Comparison of ENCODE assay signal across 9 mouse cellular contexts in genomic region chr3:89511400-89511799, GRCm38 (mm10). TPM values are rescaled to one million over a fixed set of nuclear protein-coding genes. Genes with fewer than 3 reads are reported as not detected.
DNase-seq lines count a peak whose midpoint lies in the region; ATAC-seq lines count a peak whose summit lies in the region.
"Had no signal": no experiment of that assay in that cellular context is flagged by ENCODE, and none has a peak within 500 bp of the region (broad histone marks: within the 10 kb centered on the region; RNA-seq: fewer than 3 reads in every experiment).

No protein-coding gene starts in this region.

- H3K27me3 ChIP-seq in heart, embryonic 14.5 days (ENCODE audit: control insufficient read depth, insufficient read depth, low read length): peaks cover 49% of the 10 kb centered on the region
- H3K27me3 ChIP-seq in embryonic facial prominence, embryonic 10.5 days (replicated peaks; ENCODE audit: low read depth, poor library complexity, severe bottlenecking): peaks cover 44% of the 10 kb centered on the region
- peaks cover 23% of the 10 kb centered on the region for H3K27me3 ChIP-seq in hindbrain, embryonic 12.5 days
- no peaks in the 10 kb centered on the region for H3K27me3 ChIP-seq in midbrain, embryonic 16.5 days (ENCODE audit: control insufficient read depth, insufficient read depth, low read depth, low read length)

- H3K9ac ChIP-seq in heart, embryonic 14.5 days (ENCODE audit: low read length): 0 out of 2 replicates have a peak overlapping the region, but pooled peaks have one; percentile 12
- no peak overlapping the region for H3K9ac ChIP-seq in hindbrain, embryonic 12.5 days
- peak overlapping the region; percentile 16; the same call in 1 of the 2 replicates for H3K9ac ChIP-seq in midbrain, embryonic 16.5 days (ENCODE audit: low read depth, low read length)

- intact Hi-C loops in heart, postnatal 25 days (cut with DNase I): loop anchor here (5.0 kb wide), 1 partner anchor 261 kb away; the partner anchor contains the start of gene Ube2q1

- H3K9me3 ChIP-seq in heart, embryonic 14.5 days (ENCODE audit: control insufficient read depth, low read length): peaks cover 2% of the 10 kb centered on the region
- peaks cover 2% of the 10 kb centered on the region for H3K9me3 ChIP-seq in embryonic facial prominence, embryonic 10.5 days
- 0 out of 2 replicates have a peak, but pooled peaks cover 1% of the 10 kb centered on the region for H3K9me3 ChIP-seq in hindbrain, embryonic 12.5 days (replicated peaks)
- no peaks in the 10 kb centered on the region; the same call in 1 of the 2 replicates for H3K9me3 ChIP-seq in midbrain, embryonic 16.5 days (replicated peaks; ENCODE audit: control insufficient read depth, low read length, poor library complexity, severe bottlenecking)

- no peak overlapping the region for H3K27ac ChIP-seq in heart, embryonic 14.5 days (replicated peaks in 1 of 2; ENCODE audit: control insufficient read depth in 1 of 2, insufficient read depth in 1 of 2, low read depth in 2 of 2, low read length in 2 of 2)
- no peak overlapping the region for H3K27ac ChIP-seq in embryonic facial prominence, embryonic 10.5 days (replicated peaks)
- no peak overlapping the region; the same call in 1 of the 2 replicates for H3K27ac ChIP-seq in hindbrain, embryonic 12.5 days
- peak overlapping the region; percentile 63 for H3K27ac ChIP-seq in midbrain, embryonic 16.5 days (ENCODE audit: low read length)
- H3K27ac ChIP-seq: heart, adult 2 months had no signal

- no peaks in the 10 kb centered on the region for H3K36me3 ChIP-seq in heart, embryonic 14.5 days (ENCODE audit: control insufficient read depth, insufficient read depth, low read length)
- no peaks in the 10 kb centered on the region for H3K36me3 ChIP-seq in embryonic facial prominence, embryonic 10.5 days (replicated peaks)
- H3K36me3 ChIP-seq in hindbrain, embryonic 12.5 days: no peaks in the 10 kb centered on the region
- H3K36me3 ChIP-seq in midbrain, embryonic 16.5 days (ENCODE audit: control insufficient read depth, insufficient read depth, low read length): no peaks in the 10 kb centered on the region

- 25% methylated on average over 15 of the region's 15 CpGs for WGBS in heart, embryonic 14.5 days
- WGBS in embryonic facial prominence, embryonic 10.5 days: 19% methylated on average over 15 of the region's 15 CpGs
- WGBS in hindbrain, embryonic 12.5 days: 18% methylated on average over 15 of the region's 15 CpGs
- 3% methylated on average over 15 of the region's 15 CpGs for WGBS in midbrain, embryonic 16.5 days

- H3K4me2 ChIP-seq in heart, embryonic 14.5 days (ENCODE audit: low read length): peak overlapping the region; percentile 54
- H3K4me2 ChIP-seq in hindbrain, embryonic 12.5 days (replicated peaks): peak overlapping the region; percentile 43
- H3K4me2 ChIP-seq in midbrain, embryonic 16.5 days (ENCODE audit: low read length): peak overlapping the region; percentile 36

- 0 out of 4 replicates have a peak overlapping the region, but pooled peaks of 1 of the 2 experiments have one; percentile 14 for H3K4me3 ChIP-seq in heart, embryonic 14.5 days (ENCODE audit: control insufficient read depth in 1 of 2, insufficient read depth in 1 of 2, low read depth in 1 of 2, low read length in 2 of 2)
- peak overlapping the region; percentile 8; the same call in 1 of the 2 replicates for H3K4me3 ChIP-seq in embryonic facial prominence, embryonic 10.5 days
- 0 out of 2 replicates have a peak overlapping the region, but pooled peaks have one; percentile 5 for H3K4me3 ChIP-seq in hindbrain, embryonic 12.5 days
- no peak overlapping the region for H3K4me3 ChIP-seq in midbrain, embryonic 16.5 days (ENCODE audit: low read depth, low read length)
- H3K4me3 ChIP-seq: heart, adult 2 months had no signal

- ATAC-seq in heart, embryonic 14.5 days (ENCODE audit: insufficient number of reproducible peaks, insufficient read depth, low FRiP score, low read depth): no peak
- ATAC-seq in hindbrain, embryonic 12.5 days (ENCODE audit: low FRiP score): peak; percentile 67
- ATAC-seq in midbrain, embryonic 16.5 days: peak; percentile 85
- no peak for ATAC-seq in CD4-positive, CD25-positive, alpha-beta regulatory T cell, adult 4 months

- no peak for DNase-seq in heart, postnatal 25 days (ENCODE audit: low spot score)
- peak; percentile 38 for DNase-seq in embryonic facial prominence, embryonic 10.5 days (ENCODE audit: low spot score)
- DNase-seq in left cerebral cortex, adult 8-10 months (ENCODE audit: low spot score in 2 of 2): no peak
- no peak for DNase-seq in adrenal gland, postnatal 10 days
- DNase-seq: heart, adult 2 months had no signal

- peaks cover 0 to 2% of the 10 kb centered on the region in 2 experiments; a peak in 1 of 4 replicates for H3K4me1 ChIP-seq in heart, embryonic 14.5 days (ENCODE audit: control insufficient read depth in 2 of 2, insufficient read depth in 2 of 2, low read length in 2 of 2)
- peaks cover 41% of the 10 kb centered on the region for H3K4me1 ChIP-seq in embryonic facial prominence, embryonic 10.5 days
- peaks cover 18% of the 10 kb centered on the region for H3K4me1 ChIP-seq in hindbrain, embryonic 12.5 days
- H3K4me1 ChIP-seq in midbrain, embryonic 16.5 days (ENCODE audit: control insufficient read depth, insufficient read depth, low read length): peaks cover 9% of the 10 kb centered on the region; the same call in 1 of the 2 replicates

RNA-seq across cellular contexts. Expression of gene Kcnn3, which starts 8.6 kb away (rescaled TPM):
- polyA plus RNA-seq in heart, embryonic 14.5 days (2014; fragmentation: Nextera tagmentation; extraction: Ambion mirVana): 2.4 and 3.1 TPM in 2 replicates
- total RNA-seq in heart, postnatal 25 days (2021): 1 to 10 TPM; 2.3 to 2.8 TPM
- 0.62 and 0.88 TPM in 2 replicates for polyA plus RNA-seq in embryonic facial prominence, embryonic 10.5 days (2016; fragmentation: Nextera tagmentation; extraction: Ambion mirVana)
- polyA plus RNA-seq in hindbrain, embryonic 12.5 days (2016; fragmentation: Nextera tagmentation; extraction: Ambion mirVana): 4.0 and 4.2 TPM in 2 replicates
- 9.2 and 10.0 TPM in 2 replicates for polyA plus RNA-seq in midbrain, embryonic 16.5 days (2015; fragmentation: Nextera tagmentation; extraction: Ambion mirVana)
- total RNA-seq in left cerebral cortex, adult 8-10 months (2022): 10 to 100 TPM; 20.8 to 25.7 (median 23.3) TPM
- total RNA-seq in adrenal gland, postnatal 10 days (2021): 1 to 10 TPM; 4.3 to 6.3 TPM
- not detected for polyA plus RNA-seq in CD4-positive, CD25-positive, alpha-beta regulatory T cell, adult 4 months (2017; shearing (Covaris generic))

RNA-seq across cellular contexts. Expression of gene Pmvk, which starts 57.1 kb away (rescaled TPM):
- polyA plus RNA-seq in heart, embryonic 14.5 days (2014; fragmentation: Nextera tagmentation; extraction: Ambion mirVana): 54.3 and 56.8 TPM in 2 replicates
- 1 to 10 TPM; 7.4 to 8.4 TPM for total RNA-seq in heart, postnatal 25 days (2021)
- polyA plus RNA-seq in embryonic facial prominence, embryonic 10.5 days (2016; fragmentation: Nextera tagmentation; extraction: Ambion mirVana): 66.4 and 67.6 TPM in 2 replicates
- polyA plus RNA-seq in hindbrain, embryonic 12.5 days (2016; fragmentation: Nextera tagmentation; extraction: Ambion mirVana): 73.5 and 74.5 TPM in 2 replicates
- 129 and 142 TPM in 2 replicates for polyA plus RNA-seq in midbrain, embryonic 16.5 days (2015; fragmentation: Nextera tagmentation; extraction: Ambion mirVana)
- 10 to 100 TPM; 29.0 to 37.4 (median 31.7) TPM for total RNA-seq in left cerebral cortex, adult 8-10 months (2022)
- total RNA-seq in adrenal gland, postnatal 10 days (2021): 10 to 100 TPM; 15.3 to 17.1 TPM
- polyA plus RNA-seq in CD4-positive, CD25-positive, alpha-beta regulatory T cell, adult 4 months (2017; shearing (Covaris generic)): 10 to 100 TPM; 29.8 to 46.0 TPM

Comparison
In these comparisons a context has a peak if more than half of its experiments do, and no peak if none do; other contexts are left out.
1. ATAC-seq: peak in hindbrain, embryonic 12.5 days (single experiment) and midbrain, embryonic 16.5 days (single experiment); none in heart, embryonic 14.5 days (single experiment) and CD4-positive, CD25-positive, alpha-beta regulatory T cell, adult 4 months (single experiment).
2. Peak in every context shown above with its lines, with median percentiles within 50 percentile points of each other: H3K4me2 ChIP-seq.